Mouse (Mus musculus) forebrain, embryonic 14.5 days (tissue): ENCODE measurements around the gene Dmd. TPM values are rescaled to one million over a fixed set of nuclear protein-coding genes. Genes with fewer than 3 reads are reported as not detected.
"Not testable (repeated sequence)": the region's sequence is repeated elsewhere in the genome, so short reads cannot be mapped to it uniquely, and the experiment has no call there.

ENCODE experiments used
- ATAC-seq: fragments of 200-750 bp; cut with Nextera tagmentation; 2 replicates; pipeline ENCODE4 v1.8.0; 2017; ENCODE audit warnings: mild to moderate bottlenecking, moderate library complexity
- DNase-seq: peaks from one replicate; pipeline ENCODE4 v3.0.0-alpha.2; 2015; ENCODE audit warnings: low spot score
- H3K27ac ChIP-seq: fragments of 300-500 bp; sonication (generic); 2 replicates; pipeline ENCODE4 v1.5.1; 2014; ENCODE audit warnings: low read depth, mild to moderate bottlenecking, control low read depth, low read length, moderate library complexity
- H3K27me3 ChIP-seq: fragments of 300-500 bp; sonication (generic); replicated peaks from 2 replicates; pipeline ENCODE4 v1.6.1; 2014; ENCODE audit warnings: low read length, control low read depth, mixed read lengths; ENCODE audit not compliant: control insufficient read depth, insufficient read depth
- H3K36me3 ChIP-seq: fragments of 300-500 bp; sonication (generic); 2 replicates; pipeline ENCODE4 v1.6.1; 2014; ENCODE audit warnings: low read length, control low read depth; ENCODE audit not compliant: control insufficient read depth, insufficient read depth
- H3K4me1 ChIP-seq: fragments of 300-500 bp; sonication (generic); 2 replicates; pipeline ENCODE4 v1.6.1; 2014; ENCODE audit warnings: antibody characterized with exemption, low read length, control low read depth; ENCODE audit not compliant: control insufficient read depth, insufficient read depth
- H3K4me2 ChIP-seq: fragments of 300-500 bp; sonication (generic); 2 replicates; pipeline ENCODE4 v1.6.1; 2014; ENCODE audit warnings: mild to moderate bottlenecking, control low read depth, low read length
- H3K4me3 ChIP-seq: fragments of 300-500 bp; sonication (generic); 2 replicates; pipeline ENCODE4 v1.5.1; 2014; ENCODE audit warnings: low read depth, low read length, control low read depth
- H3K9ac ChIP-seq: fragments of 300-500 bp; sonication (generic); 2 replicates; pipeline ENCODE4 v1.6.1; 2014; ENCODE audit warnings: mild to moderate bottlenecking, low read length, control low read depth, moderate library complexity
- H3K9me3 ChIP-seq: fragments of 300-500 bp; sonication (generic); replicated peaks from 2 replicates; pipeline ENCODE4 v1.6.1; 2016; ENCODE audit warnings: low read length, control low read depth, mixed read lengths; ENCODE audit not compliant: control insufficient read depth
- WGBS: fragments of 180-500 bp; shearing (Covaris S2); extraction: QIAGEN DNeasy Blood & Tissue Kit; methylation state at CpG from one replicate; pipeline ENCODE4 v1.1.7; 2014; 5-methylcytosine and 5-hydroxymethylcytosine counted together
- polyA plus RNA-seq: library from polyadenylated mRNA; unstranded; fragments of >200 nt; fragmentation: Nextera tagmentation; extraction: Ambion mirVana; gene quantifications from 2 replicates; pipeline ENCODE4 v1.2.1, GENCODE M21; 2014

Gene Dmd
- polyA plus RNA-seq, 1 experiment from 2014 or later: 18.1 TPM

DNA sequence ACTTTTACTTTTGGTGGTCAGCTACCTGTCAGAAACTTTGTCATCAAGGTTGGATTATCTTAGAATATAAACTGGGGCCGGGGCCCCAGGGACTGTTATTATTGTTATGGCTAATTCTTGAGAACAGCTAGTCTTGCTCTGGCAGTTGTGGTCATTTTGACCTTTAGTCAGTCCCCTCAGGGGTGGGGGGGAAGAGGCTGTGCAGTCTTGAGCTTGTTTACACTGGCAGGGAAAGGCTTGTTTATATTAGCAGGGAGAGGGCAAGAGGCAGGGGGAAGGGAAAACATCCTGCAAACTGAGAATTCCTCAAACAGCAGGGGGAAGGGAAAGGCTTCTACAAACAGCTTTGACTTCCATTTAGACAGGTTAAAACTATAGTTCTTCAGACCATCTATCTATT is 726.3 kb downstream of the Dmd start:
- WGBS: 79% methylated on average over 1 of the region's 1 CpGs
- no peak overlapping the region for H3K4me3 ChIP-seq
- H3K4me2 ChIP-seq: no peak overlapping the region
- ATAC-seq: no peak
- no peaks in the 10 kb centered on the region for H3K4me1 ChIP-seq
- H3K36me3 ChIP-seq: no peaks in the 10 kb centered on the region
- H3K27me3 ChIP-seq: no peaks in the 10 kb centered on the region
- peak; percentile 1 for DNase-seq
- no peaks in the 10 kb centered on the region for H3K9me3 ChIP-seq
- H3K27ac ChIP-seq: no peak overlapping the region
- H3K9ac ChIP-seq: no peak overlapping the region

DNA sequence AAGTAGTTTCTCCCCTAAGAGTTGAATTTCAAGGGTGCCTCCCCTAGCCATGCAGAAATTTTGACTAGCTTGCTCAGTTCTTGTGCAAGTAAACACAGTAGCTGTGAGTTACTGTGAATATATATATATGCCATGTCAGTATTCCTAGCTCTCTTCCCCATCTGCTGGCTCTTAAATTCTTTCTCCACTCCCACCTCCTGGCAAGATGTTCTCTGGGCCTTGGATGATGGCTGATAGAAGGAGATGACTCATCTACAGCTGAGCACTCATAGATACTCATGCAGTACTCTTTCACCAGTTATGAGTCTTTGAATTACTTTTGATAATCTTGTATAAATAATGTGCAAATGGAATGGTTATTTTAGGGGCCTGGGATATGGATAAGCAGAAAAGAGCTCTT is 737.9 kb downstream of the Dmd start:
- H3K36me3 ChIP-seq: no peaks in the 10 kb centered on the region
- no peak for DNase-seq
- H3K4me2 ChIP-seq: no peak overlapping the region
- H3K27me3 ChIP-seq: no peaks in the 10 kb centered on the region
- ATAC-seq: no peak
- no peak overlapping the region for H3K27ac ChIP-seq
- no peaks in the 10 kb centered on the region for H3K4me1 ChIP-seq
- H3K4me3 ChIP-seq: no peak overlapping the region
- no peak overlapping the region for H3K9ac ChIP-seq
- no peaks in the 10 kb centered on the region for H3K9me3 ChIP-seq

- Histone ChIP-seq H3K4me3 (no peak overlapping the region), H3K36me3 (no peaks in the 10 kb centered on the region), H3K4me1 (no peaks in the 10 kb centered on the region), H3K27ac (no peak overlapping the region), H3K9me3 (no peaks in the 10 kb centered on the region), H3K9ac (no peak overlapping the region), H3K4me2 (no peak overlapping the region), H3K27me3 (no peaks in the 10 kb centered on the region)
- WGBS: 14% methylated on average over 1 of the region's 1 CpGs
- ATAC-seq: no peak
- DNase-seq: peak; percentile 58
Measured at GRCm38 (mm10) chrX:83740533-83740932, 791.9 kb downstream of the Dmd start.

- H3K9ac ChIP-seq: no peak overlapping the region
- no peak overlapping the region for H3K4me3 ChIP-seq
- H3K27me3 ChIP-seq: no peaks in the 10 kb centered on the region
- no peaks in the 10 kb centered on the region for H3K36me3 ChIP-seq
- H3K9me3 ChIP-seq: no peaks in the 10 kb centered on the region
- 25% methylated on average over 4 of the region's 4 CpGs for WGBS
- DNase-seq (peak; percentile 71), ATAC-seq (peak; percentile 85)
- H3K4me1 ChIP-seq: no peaks in the 10 kb centered on the region
- H3K27ac ChIP-seq: no peak overlapping the region
- no peak overlapping the region for H3K4me2 ChIP-seq
Measured at GRCm38 (mm10) chrX:83746301-83747008, 797.8 kb downstream of the Dmd start.

DNA sequence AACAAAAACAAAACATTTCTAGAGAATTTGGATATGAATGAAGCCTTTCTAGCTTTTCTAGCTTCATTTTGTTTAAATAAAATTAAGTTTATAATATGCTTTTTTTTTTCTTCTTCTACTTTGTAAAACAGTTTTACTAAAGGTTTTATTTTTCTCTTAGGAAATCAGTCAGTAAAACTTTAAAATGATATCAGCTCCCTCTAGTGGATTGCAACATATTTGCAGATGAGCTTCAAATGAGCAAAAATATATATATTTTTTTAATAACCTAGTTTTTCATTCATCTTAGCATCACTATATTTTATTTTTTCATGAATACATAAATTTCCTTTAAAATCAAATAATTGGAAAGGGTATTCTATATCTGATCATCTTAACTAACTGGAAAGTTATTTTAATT is 838.7 kb downstream of the Dmd start:
- H3K27ac ChIP-seq: no peak overlapping the region
- no peaks in the 10 kb centered on the region for H3K36me3 ChIP-seq
- H3K4me3 ChIP-seq: no peak overlapping the region
- ATAC-seq: no peak
- H3K9ac ChIP-seq: no peak overlapping the region
- peak; percentile 30 for DNase-seq
- no peaks in the 10 kb centered on the region for H3K9me3 ChIP-seq
- no peaks in the 10 kb centered on the region for H3K4me1 ChIP-seq
- no peaks in the 10 kb centered on the region for H3K27me3 ChIP-seq
- H3K4me2 ChIP-seq: no peak overlapping the region

DNA sequence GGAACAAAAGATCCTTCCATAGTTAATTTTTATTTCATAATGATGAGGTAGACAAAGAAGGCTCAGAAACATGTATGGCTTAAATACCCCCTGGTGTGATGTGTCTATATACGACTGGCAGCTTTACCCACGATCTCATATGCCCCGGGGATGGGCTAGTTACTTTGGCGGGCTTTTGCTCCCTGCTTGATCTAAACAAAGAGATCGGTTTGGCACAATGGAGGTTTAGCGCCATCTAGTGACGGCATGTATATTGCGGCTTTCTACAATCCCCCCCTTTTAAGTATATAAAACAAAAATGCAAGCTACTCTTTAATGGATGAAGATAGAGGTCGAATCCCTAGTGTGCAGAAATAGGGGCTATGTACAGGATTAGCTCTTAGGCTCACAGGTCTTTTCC is 918.8 kb downstream of the Dmd start:
- not testable (repeated sequence) for H3K36me3 ChIP-seq, H3K9me3 ChIP-seq, H3K4me2 ChIP-seq, H3K27me3 ChIP-seq, H3K4me3 ChIP-seq, H3K9ac ChIP-seq, H3K4me1 ChIP-seq, H3K27ac ChIP-seq
- WGBS: 52% methylated on average over 9 of the region's 9 CpGs
- DNase-seq (peak; percentile 43), ATAC-seq (0 out of 2 replicates have a peak, but pooled peaks have one; percentile 52)

DNA sequence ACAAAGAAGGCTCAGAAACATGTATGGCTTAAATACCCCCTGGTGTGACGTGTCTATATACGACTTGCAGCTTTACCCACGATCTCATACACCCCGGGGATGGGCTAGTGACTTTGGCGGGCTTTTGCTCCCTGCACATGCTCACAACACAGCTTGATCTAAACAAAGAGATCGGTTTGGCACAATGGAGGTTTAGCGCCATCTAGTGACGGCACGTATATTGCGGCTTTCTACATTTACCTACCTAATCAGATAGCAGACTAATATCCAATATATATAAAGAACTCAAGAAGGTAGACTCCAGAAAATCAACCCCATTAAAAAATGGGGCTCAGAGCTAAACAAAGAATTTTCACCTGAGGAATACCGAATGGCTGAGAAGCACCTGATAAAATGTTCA is 926.7 kb downstream of the Dmd start:
- H3K9me3 ChIP-seq, H3K4me1 ChIP-seq, ATAC-seq, H3K9ac ChIP-seq, H3K4me3 ChIP-seq, H3K36me3 ChIP-seq, H3K4me2 ChIP-seq, H3K27ac ChIP-seq, H3K27me3 ChIP-seq: not testable (repeated sequence)
- DNase-seq: peak; percentile 4
- 81% methylated on average over 11 of the region's 11 CpGs for WGBS

GRCm38 (mm10) chrX:83975895-83976294 is 1027.2 kb downstream of the Dmd start:
- Histone ChIP-seq H3K9me3 (no peaks in the 10 kb centered on the region), H3K36me3 (no peaks in the 10 kb centered on the region), H3K27ac (no peak overlapping the region), H3K4me1 (no peaks in the 10 kb centered on the region), H3K27me3 (no peaks in the 10 kb centered on the region), H3K4me2 (no peak overlapping the region), H3K4me3 (no peak overlapping the region), H3K9ac (no peak overlapping the region)
- WGBS: 63% methylated on average over 1 of the region's 1 CpGs
- no peak for DNase-seq
- no peak for ATAC-seq

DNA sequence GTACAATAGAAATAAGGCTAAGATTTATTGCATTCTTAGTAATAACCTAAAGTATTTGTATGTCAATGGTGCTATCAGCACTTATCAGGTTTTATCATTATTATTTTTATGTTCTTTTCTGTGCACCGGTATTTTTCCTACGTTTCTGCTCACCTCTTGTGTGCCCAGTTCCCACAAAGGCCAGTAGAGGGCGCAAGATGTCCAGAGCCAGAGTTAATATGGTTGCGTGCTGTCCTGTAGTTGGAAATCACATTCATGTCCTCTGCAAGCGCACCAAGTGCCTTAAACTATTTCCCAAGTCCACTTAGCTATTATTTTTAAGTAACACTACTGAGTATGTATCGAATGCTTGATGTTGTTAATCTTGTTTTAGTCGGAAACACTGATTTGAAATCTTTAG is 1052.6 kb downstream of the Dmd start:
- H3K4me3 ChIP-seq: no peak overlapping the region
- no peak overlapping the region for H3K4me2 ChIP-seq
- DNase-seq (peak; percentile 64), ATAC-seq (peak; percentile 75)
- H3K36me3 ChIP-seq: no peaks in the 10 kb centered on the region
- H3K9me3 ChIP-seq: no peaks in the 10 kb centered on the region
- WGBS: 33% methylated on average over 7 of the region's 7 CpGs
- no peaks in the 10 kb centered on the region for H3K4me1 ChIP-seq
- no peak overlapping the region for H3K9ac ChIP-seq
- no peak overlapping the region for H3K27ac ChIP-seq
- H3K27me3 ChIP-seq: no peaks in the 10 kb centered on the region
